Mouse (Mus musculus) heart, embryonic 11.5 days (tissue): ENCODE data around the gene Lbh. TPM values are rescaled to one million over a fixed set of nuclear protein-coding genes. Genes with fewer than 3 reads are reported as not detected.

ENCODE experiments used
- ATAC-seq: fragments of 200-750 bp; cut with Nextera tagmentation; replicated peaks from 2 replicates; pipeline ENCODE4 v1.8.0; 2017; ENCODE audit warnings: moderate library complexity; ENCODE audit not compliant: insufficient number of reproducible peaks, low FRiP score, low TSS enrichment
- H3K27ac ChIP-seq: fragments of 300-500 bp; sonication (generic); 2 replicates; pipeline ENCODE4 v1.5.1; 2014; ENCODE audit warnings: mild to moderate bottlenecking, low read depth, low read length
- H3K27me3 ChIP-seq: fragments of 300-500 bp; sonication (generic); 2 replicates; pipeline ENCODE4 v1.6.1; 2014; ENCODE audit warnings: mild to moderate bottlenecking, low read length, mixed read lengths; ENCODE audit not compliant: control insufficient read depth, insufficient read depth
- H3K36me3 ChIP-seq: fragments of 300-500 bp; sonication (generic); 2 replicates; pipeline ENCODE4 v1.6.1; 2014; ENCODE audit warnings: mild to moderate bottlenecking, low read length, moderate library complexity, mixed read lengths; ENCODE audit not compliant: control insufficient read depth, insufficient read depth
- H3K4me1 ChIP-seq: fragments of 300-500 bp; sonication (generic); 2 replicates; pipeline ENCODE4 v1.6.1; 2014; ENCODE audit warnings: low read length; ENCODE audit not compliant: control insufficient read depth, insufficient read depth
- H3K4me2 ChIP-seq: fragments of 300-500 bp; sonication (generic); 2 replicates; pipeline ENCODE4 v1.6.1; 2014; ENCODE audit warnings: mild to moderate bottlenecking, moderate library complexity
- H3K4me3 ChIP-seq: fragments of 300-500 bp; sonication (generic); 2 replicates; pipeline ENCODE4 v1.5.1; 2014; ENCODE audit warnings: low read depth, low read length
- H3K9ac ChIP-seq: fragments of 300-500 bp; sonication (generic); 2 replicates; pipeline ENCODE4 v1.6.1; 2014; ENCODE audit warnings: mild to moderate bottlenecking, low read depth, low read length, moderate library complexity
- H3K9me3 ChIP-seq: fragments of 300-500 bp; sonication (generic); replicated peaks from 2 replicates; pipeline ENCODE4 v1.6.1; 2016; ENCODE audit warnings: low read length; ENCODE audit not compliant: control insufficient read depth
- WGBS: fragments of 180-500 bp; shearing (Covaris S2); extraction: QIAGEN DNeasy Blood & Tissue Kit; methylation state at CpG from one replicate; pipeline ENCODE4 v1.1.7; 2014; ENCODE audit not compliant: insufficient replicate concordance; 5-methylcytosine and 5-hydroxymethylcytosine counted together
- polyA plus RNA-seq: library from polyadenylated mRNA; unstranded; fragments of >200 nt; fragmentation: Nextera tagmentation; extraction: Ambion mirVana; gene quantifications from 2 replicates; pipeline ENCODE4 v1.2.1, GENCODE M21; 2014

Gene Lbh
- polyA plus RNA-seq, 1 experiment from 2014 or later: 22.8 TPM

DNA sequence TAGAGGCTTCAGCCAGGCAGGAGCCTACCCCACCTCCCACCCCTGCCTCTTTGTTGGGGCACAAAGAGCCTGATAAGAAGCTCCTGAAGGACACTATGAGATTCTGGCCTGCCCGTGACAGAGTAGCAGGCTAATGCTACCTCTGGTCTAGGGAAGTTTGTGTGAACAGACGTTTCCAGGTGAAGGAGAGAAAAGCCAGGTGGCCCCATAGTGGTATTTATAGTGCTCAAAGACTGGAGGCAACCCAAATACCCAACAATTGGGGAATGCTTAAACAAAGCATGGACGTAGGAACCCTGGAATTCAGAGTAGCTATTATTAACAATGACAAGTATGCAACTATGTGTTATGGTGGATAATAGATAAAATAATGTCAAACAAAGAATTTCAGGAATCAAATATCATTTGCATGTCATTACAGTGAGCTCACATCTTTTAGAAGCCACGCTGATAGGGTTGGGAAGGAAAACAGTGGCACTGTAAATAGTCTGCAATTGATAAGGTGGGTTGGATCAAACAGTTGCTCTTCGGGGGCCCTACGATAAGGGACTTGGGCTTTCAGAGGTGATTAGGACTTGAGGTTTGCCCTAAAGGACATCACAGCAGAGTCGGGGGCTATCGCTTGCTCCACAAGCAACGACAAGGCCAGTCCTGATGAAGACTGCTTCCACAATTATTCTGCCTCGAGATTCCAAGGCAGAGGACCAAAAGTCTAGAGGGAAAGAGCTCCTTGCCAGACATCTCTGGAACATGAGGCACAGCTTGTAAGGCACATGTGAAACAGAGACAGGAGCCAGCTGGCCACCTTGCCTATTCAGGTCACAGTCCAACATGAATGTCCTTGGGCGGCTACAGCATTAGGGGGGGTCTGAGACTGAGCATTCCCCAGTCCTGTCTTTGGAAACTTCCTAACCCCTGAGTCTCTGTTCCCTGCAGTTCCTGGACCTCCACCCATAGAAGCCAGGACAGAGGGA, 58.4 kb downstream of the Lbh start:
- H3K4me3 ChIP-seq: no peak overlapping the region
- H3K9me3 ChIP-seq: no peaks in the 10 kb centered on the region
- peak overlapping the region; percentile 6 for H3K4me2 ChIP-seq
- no peaks in the 10 kb centered on the region for H3K36me3 ChIP-seq
- H3K27ac ChIP-seq: peak overlapping the region; percentile 82
- H3K27me3 ChIP-seq: no peaks in the 10 kb centered on the region
- ATAC-seq: peak; percentile 67
- peaks cover 20% of the 10 kb centered on the region for H3K4me1 ChIP-seq
- 0 out of 2 replicates have a peak overlapping the region, but pooled peaks have one; percentile 6 for H3K9ac ChIP-seq
- 22% methylated on average over 11 of the region's 11 CpGs for WGBS

DNA sequence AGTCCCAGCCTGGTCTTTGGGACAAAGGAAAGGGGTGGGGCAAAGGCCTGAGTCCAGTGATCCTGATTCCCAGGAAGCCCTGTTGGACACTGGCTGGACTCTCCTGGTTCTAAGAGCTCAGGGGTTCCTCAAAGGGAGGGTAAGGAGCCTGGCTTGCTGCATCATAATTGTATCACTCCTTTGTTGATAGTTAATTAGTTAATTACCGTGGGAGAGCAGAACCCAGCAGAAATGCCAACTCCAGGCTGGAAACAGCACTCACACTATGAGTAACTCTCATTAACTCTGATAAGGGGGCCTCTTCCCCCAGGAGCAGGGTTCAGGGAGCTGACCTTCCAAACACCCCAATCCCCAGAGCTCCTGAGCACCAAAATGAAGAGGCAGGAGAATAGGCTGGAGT, 59.5 kb downstream of the Lbh start:
- 84% methylated on average over 1 of the region's 1 CpGs for WGBS
- Histone ChIP-seq H3K4me1 (peaks cover 24% of the 10 kb centered on the region), H3K36me3 (no peaks in the 10 kb centered on the region), H3K9ac (no peak overlapping the region), H3K4me2 (no peak overlapping the region), H3K4me3 (no peak overlapping the region), H3K27me3 (no peaks in the 10 kb centered on the region), H3K9me3 (no peaks in the 10 kb centered on the region), H3K27ac (peak overlapping the region; percentile 82)
- ATAC-seq: no peak

DNA sequence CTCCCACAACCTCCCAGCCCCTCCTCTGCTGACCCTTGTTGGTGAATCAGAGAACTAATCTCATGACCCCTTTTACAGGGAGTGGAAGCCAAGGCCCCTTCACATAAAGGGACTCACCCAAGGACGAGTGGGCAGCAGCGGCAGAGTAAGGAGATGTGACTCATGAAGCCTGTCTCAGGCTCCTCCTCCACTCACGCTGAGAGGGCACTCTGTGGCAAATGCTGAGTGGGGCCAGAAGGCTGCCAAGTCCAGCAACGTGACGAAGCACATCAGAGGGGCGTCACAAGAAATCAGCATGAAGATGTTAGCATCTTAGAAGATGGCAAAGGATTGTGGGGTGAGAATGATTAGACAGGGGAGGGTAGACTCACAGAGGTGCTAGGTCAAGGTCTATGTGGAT, 64.1 kb downstream of the Lbh start:
- peaks cover 13% of the 10 kb centered on the region for H3K4me1 ChIP-seq
- H3K27ac ChIP-seq: no peak overlapping the region
- no peaks in the 10 kb centered on the region for H3K27me3 ChIP-seq
- no peak overlapping the region for H3K4me3 ChIP-seq
- no peaks in the 10 kb centered on the region for H3K36me3 ChIP-seq
- no peak for ATAC-seq
- H3K9ac ChIP-seq: no peak overlapping the region
- H3K4me2 ChIP-seq: no peak overlapping the region
- WGBS: 58% methylated on average over 6 of the region's 6 CpGs
- H3K9me3 ChIP-seq: no peaks in the 10 kb centered on the region

DNA sequence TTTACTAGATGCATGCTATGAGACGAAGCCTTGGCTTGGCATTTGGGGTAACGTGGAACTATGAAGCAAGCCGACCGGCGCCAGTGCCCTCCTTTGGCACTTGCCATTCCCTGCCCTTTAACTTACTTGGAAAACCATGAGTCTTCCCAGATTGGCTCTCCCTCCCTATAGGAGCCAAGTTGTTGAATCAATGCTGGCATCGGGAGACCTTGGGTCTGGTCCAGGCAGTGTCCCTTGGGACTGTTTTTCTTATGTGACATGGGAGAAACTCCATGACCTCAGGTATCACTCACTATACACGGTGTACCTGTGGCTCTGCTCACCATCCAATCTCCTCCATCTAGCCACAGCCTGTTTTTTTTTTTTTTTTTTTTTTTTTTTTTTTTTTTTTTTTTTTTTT, 65.4 kb downstream of the Lbh start:
- 88% methylated on average over 7 of the region's 7 CpGs for WGBS
- H3K4me1 ChIP-seq: peaks cover 9% of the 10 kb centered on the region
- no peak overlapping the region for H3K4me3 ChIP-seq
- no peak for ATAC-seq
- H3K9me3 ChIP-seq: no peaks in the 10 kb centered on the region
- H3K27ac ChIP-seq: no peak overlapping the region
- H3K4me2 ChIP-seq: no peak overlapping the region
- H3K9ac ChIP-seq: no peak overlapping the region
- no peaks in the 10 kb centered on the region for H3K27me3 ChIP-seq
- H3K36me3 ChIP-seq: no peaks in the 10 kb centered on the region

DNA sequence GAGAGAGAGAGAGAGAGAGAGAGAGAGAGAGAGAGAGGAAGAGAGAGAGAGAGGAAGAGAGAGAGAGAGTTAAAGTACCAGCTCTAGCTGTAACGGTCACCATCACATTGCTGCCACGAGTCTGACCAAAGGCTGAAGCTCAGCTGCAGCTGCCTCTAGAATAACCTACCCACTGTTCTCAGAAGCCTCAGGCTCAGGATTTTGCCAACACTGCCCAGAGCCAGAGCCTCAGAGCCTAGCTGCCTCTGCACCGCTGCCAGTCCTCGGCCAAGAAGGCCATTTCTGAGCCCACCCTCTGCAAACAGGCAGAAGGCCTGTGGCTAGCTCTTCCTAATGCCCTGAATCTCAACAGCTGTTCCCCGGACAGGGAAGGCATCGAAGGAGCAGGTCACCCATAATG, 70.9 kb downstream of the Lbh start:
- no peaks in the 10 kb centered on the region for H3K27me3 ChIP-seq
- no peaks in the 10 kb centered on the region for H3K36me3 ChIP-seq
- H3K4me2 ChIP-seq: no peak overlapping the region
- ATAC-seq: no peak
- H3K4me3 ChIP-seq: no peak overlapping the region
- no peak overlapping the region for H3K9ac ChIP-seq
- no peaks in the 10 kb centered on the region for H3K9me3 ChIP-seq
- H3K4me1 ChIP-seq: no peaks in the 10 kb centered on the region
- no peak overlapping the region for H3K27ac ChIP-seq
- 77% methylated on average over 6 of the region's 6 CpGs for WGBS

Other genes with a start within 250 kb of the Lbh start
- 65.9 and 70.4 TPM in 2 replicates for gene Ypel5, start 81.9 kb upstream of the Lbh start, polyA plus RNA-seq
- 38.3 and 51.0 TPM in 2 replicates for gene Lclat1, start 189.7 kb downstream of the Lbh start, polyA plus RNA-seq